Mouse (Mus musculus): Measurements from ENCODE around the gene E130114P18Rik.

Gene E130114P18Rik

DNA sequence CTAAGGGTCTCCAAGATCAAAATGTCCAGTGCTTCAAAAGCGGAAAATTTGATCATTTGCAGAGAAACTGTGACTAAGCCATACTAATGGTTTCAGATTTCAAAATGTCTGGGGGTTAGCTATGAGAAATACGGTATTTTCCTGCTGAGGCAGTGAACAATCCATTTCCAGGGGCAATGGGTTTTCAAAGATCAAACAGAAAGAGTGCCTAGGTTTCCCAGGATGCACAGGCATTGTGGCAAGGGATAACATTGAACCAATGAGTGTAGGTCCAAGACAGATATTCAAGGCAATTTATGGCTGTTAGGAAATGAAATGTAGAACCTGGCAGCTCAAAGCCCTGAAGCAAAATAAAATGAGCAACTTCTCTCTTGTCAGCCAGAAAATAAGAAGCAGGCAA, 220.3 kb downstream of the E130114P18Rik start:
- DNase-seq (ENCODE audit: low read depth), result no peak

DNA sequence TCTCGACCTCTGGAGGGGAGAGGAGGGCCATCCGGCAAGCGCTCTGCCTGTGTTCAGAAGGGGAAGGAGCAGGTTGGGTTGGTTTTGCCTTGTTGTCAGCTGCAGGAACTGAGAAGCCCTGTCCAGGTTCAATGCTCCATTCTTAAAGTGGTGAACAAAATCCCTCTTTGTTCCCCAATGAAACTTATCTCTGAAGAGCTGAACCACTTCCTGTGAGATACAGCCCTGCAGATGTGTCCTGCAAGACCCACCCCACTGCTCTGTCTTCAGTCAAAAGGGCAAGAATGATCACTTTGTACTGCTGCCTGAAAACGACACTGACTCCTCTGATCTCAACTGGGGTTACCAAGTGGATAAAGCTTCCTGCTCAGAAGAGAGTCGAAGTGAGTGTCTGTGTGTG, 233.9 kb downstream of the E130114P18Rik start:
- DNase-seq (ENCODE audit: low read depth), result no peak

DNA sequence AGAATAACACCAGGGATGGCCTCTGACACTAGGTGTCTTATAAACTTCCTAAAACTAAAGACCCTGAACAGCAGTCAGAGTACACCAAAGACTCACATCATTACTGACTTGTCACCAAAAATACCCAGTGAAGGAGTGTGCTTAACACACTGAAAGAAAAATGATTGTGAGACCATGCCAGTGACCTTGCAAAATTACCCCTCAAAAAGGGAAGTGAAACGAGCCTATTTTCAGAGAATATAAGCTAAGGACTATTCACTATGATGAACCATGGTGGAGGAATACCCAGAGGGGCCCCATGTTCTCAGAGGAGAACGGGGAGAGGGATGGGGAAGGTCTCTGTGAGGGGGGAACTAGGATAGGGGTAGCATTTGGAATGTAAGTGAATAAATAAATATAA, 245.8 kb downstream of the E130114P18Rik start:
- no peak for DNase-seq (ENCODE audit: low read depth)

DNA sequence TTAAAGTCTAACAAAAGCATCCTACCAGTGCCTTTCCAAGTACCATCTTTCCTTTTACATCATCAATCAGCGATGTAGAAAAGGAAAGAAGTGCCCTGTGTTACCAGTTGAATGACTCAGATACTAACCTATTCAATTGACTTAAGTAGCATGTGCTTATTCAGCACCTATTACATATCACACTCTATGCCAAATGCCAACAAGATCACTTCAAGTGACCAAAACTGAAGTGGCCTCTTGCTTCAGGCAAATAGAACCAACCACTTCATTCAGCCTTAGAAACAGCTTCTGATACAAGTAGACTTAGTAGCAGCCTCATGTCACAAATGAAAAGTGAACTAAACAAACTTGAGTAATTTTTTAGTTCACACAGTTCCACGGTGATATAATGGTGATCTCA, 249.4 kb downstream of the E130114P18Rik start:
- no peak for DNase-seq (ENCODE audit: low read depth)

Data from NIH3T3 (cell line).